Mouse (Mus musculus): Measurements from ENCODE around the gene Kcnc1. TPM values are rescaled to one million over a fixed set of nuclear protein-coding genes. Genes with fewer than 3 reads are reported as not detected.
A peak's percentile ranks its signal among the peaks of the same experiment; 100 is the strongest.

Kcnc1 gene
- polyA plus RNA-seq, 1 experiment from 2014 or later: 0.38 TPM

DNA sequence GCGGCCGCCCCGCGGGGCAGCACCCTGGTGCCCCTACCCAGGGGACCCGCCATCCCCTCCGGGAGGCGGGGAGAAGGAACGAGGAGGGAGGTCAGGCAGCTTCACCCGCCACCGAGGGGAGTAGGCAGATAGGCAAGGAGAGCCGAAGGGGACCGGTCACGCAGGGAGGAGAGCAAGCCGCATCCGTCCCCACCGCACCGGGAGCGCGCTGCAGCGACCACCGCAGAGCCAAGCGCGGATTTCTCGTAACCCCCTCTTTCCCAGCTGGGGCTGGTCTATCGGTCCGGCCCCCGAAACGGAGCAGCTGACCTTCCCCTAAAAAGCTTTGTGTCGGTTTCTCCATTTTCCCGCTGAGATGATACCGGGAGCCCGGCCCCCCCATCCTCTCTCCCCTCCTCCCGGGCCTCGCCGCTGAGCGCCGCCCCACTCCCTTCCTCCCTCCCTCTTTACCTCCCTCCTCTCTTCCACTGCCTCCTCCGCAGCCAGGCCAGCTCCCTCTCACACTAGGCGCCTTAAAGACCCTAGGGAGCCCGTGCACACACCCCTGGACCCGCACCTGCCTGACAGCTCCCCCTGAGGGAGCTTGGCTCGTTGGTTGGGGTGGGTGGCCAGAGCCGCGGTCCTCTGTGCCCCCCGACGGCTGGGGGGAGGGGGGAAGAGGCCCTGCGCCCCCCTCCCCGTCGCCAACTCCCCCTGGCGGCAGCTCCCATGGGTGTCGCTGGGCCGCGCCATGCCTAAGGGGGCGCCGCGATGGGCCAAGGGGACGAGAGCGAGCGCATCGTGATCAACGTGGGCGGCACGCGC lies 833 bp downstream of the Kcnc1 start:
- no peak overlapping the region for H3K9ac ChIP-seq
- no peak overlapping the region for H3K27ac ChIP-seq
- WGBS: 1% methylated on average over 64 of the region's 64 CpGs
- peaks cover 17% of the 10 kb centered on the region for H3K4me1 ChIP-seq (replicated peaks)
- peaks cover 70% of the 10 kb centered on the region for H3K27me3 ChIP-seq (replicated peaks)
- peak overlapping the region; percentile 94 for H3K4me2 ChIP-seq (replicated peaks)
- H3K9me3 ChIP-seq: no peaks in the 10 kb centered on the region
- no peaks in the 10 kb centered on the region for H3K36me3 ChIP-seq
- peak overlapping the region; percentile 48 for H3K4me3 ChIP-seq (replicated peaks)
- no peak for ATAC-seq

- Histone ChIP-seq H3K4me3 (replicated peaks) (peak overlapping the region; percentile 48), H3K9ac (no peak overlapping the region), H3K9me3 (no peaks in the 10 kb centered on the region), H3K36me3 (no peaks in the 10 kb centered on the region), H3K4me2 (replicated peaks) (peak overlapping the region; percentile 94), H3K27me3 (replicated peaks) (peaks cover 70% of the 10 kb centered on the region), H3K27ac (no peak overlapping the region), H3K4me1 (replicated peaks) (peaks cover 17% of the 10 kb centered on the region)
- ATAC-seq: no peak
- 12% methylated on average over 70 of the region's 70 CpGs for WGBS
These were observed 1.5 kb downstream of the Kcnc1 start for GRCm38 (mm10) chr7:46397732-46398333.

- H3K9ac ChIP-seq: no peak overlapping the region
- H3K27ac ChIP-seq: no peak overlapping the region
- no peaks in the 10 kb centered on the region for H3K9me3 ChIP-seq
- H3K27me3 ChIP-seq (replicated peaks): peaks cover 70% of the 10 kb centered on the region
- H3K36me3 ChIP-seq: no peaks in the 10 kb centered on the region
- no peak overlapping the region for H3K4me2 ChIP-seq (replicated peaks)
- 50% methylated on average over 4 of the region's 4 CpGs for WGBS
- no peak overlapping the region for H3K4me3 ChIP-seq (replicated peaks)
- peaks cover 17% of the 10 kb centered on the region for H3K4me1 ChIP-seq (replicated peaks)
- ATAC-seq: no peak
These were observed 2.3 kb downstream of the Kcnc1 start for GRCm38 (mm10) chr7:46398612-46399011.

GRCm38 (mm10) chr7:46399676-46400075 lies 3.4 kb downstream of the Kcnc1 start:
- WGBS: 100% methylated on average over 1 of the region's 1 CpGs
- Histone ChIP-seq H3K4me3 (replicated peaks) (no peak overlapping the region), H3K27ac (no peak overlapping the region), H3K9me3 (no peaks in the 10 kb centered on the region), H3K4me1 (replicated peaks) (peaks cover 17% of the 10 kb centered on the region), H3K36me3 (no peaks in the 10 kb centered on the region), H3K27me3 (replicated peaks) (peaks cover 59% of the 10 kb centered on the region), H3K4me2 (replicated peaks) (no peak overlapping the region), H3K9ac (no peak overlapping the region)
- no peak for ATAC-seq

- peaks cover 53% of the 10 kb centered on the region for H3K27me3 ChIP-seq (replicated peaks)
- H3K9me3 ChIP-seq: no peaks in the 10 kb centered on the region
- H3K9ac ChIP-seq: no peak overlapping the region
- no peak overlapping the region for H3K4me2 ChIP-seq (replicated peaks)
- no peaks in the 10 kb centered on the region for H3K36me3 ChIP-seq
- peaks cover 17% of the 10 kb centered on the region for H3K4me1 ChIP-seq (replicated peaks)
- ATAC-seq: no peak
- no peak overlapping the region for H3K27ac ChIP-seq
- 45% methylated on average over 8 of the region's 8 CpGs for WGBS
- no peak overlapping the region for H3K4me3 ChIP-seq (replicated peaks)
These were observed 4.0 kb downstream of the Kcnc1 start for GRCm38 (mm10) chr7:46400346-46400745.

GRCm38 (mm10) chr7:46401371-46402180 lies 5.3 kb downstream of the Kcnc1 start:
- Histone ChIP-seq H3K4me3 (replicated peaks) (no peak overlapping the region), H3K4me1 (replicated peaks) (0 out of 2 replicates have a peak, but pooled peaks cover 7% of the 10 kb centered on the region), H3K9ac (no peak overlapping the region), H3K36me3 (no peaks in the 10 kb centered on the region), H3K27ac (no peak overlapping the region), H3K4me2 (replicated peaks) (no peak overlapping the region), H3K9me3 (no peaks in the 10 kb centered on the region), H3K27me3 (replicated peaks) (peaks cover 40% of the 10 kb centered on the region)
- WGBS: 68% methylated on average over 3 of the region's 3 CpGs
- no peak for ATAC-seq

DNA sequence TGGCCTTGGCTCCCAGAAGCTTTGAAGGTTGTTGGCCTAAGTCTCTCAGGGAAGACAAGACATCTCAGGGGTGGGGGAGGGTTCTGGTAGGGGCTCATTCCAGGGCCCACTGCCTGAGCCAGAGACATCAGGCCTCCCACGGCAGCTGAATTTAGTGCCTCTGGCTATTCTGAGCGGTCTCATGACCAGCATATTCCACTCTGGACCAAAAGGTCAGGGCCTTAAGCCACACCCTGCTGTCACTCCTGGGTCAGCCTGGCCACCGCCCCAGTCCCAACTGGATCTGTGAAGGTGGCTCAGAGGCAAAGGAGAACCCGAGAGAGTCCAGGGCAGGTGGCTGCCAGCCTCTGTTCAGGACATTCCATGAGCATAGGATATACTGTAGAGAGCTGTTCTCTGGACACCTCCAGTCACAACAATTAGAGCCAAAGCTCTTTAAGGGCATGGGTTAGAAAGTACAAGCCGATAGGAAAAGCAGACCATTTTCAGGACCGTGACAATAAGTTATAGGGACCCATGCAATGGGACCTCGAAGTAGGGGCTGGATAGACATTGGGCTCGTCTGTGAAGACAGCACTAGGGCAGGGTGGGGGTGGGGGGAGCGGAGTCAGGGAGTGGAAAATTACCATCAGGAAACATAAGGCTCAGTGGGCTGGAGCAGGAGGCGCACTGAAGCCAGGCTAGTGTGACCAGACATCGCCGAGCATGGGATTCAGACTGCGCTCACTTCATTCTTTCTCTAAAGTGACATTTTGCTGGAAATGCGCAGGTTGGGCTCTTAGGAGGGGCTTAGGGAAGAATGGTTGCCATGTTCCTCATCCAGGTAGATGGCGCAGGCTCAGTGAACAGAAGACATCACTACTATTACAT lies 7.6 kb downstream of the Kcnc1 start:
- Histone ChIP-seq H3K27me3 (replicated peaks) (peaks cover 18% of the 10 kb centered on the region), H3K4me2 (replicated peaks) (no peak overlapping the region), H3K4me3 (replicated peaks) (no peak overlapping the region), H3K9me3 (no peaks in the 10 kb centered on the region), H3K27ac (no peak overlapping the region), H3K9ac (no peak overlapping the region), H3K36me3 (no peaks in the 10 kb centered on the region), H3K4me1 (replicated peaks) (no peaks in the 10 kb centered on the region)
- ATAC-seq: no peak
- 79% methylated on average over 15 of the region's 15 CpGs for WGBS

DNA sequence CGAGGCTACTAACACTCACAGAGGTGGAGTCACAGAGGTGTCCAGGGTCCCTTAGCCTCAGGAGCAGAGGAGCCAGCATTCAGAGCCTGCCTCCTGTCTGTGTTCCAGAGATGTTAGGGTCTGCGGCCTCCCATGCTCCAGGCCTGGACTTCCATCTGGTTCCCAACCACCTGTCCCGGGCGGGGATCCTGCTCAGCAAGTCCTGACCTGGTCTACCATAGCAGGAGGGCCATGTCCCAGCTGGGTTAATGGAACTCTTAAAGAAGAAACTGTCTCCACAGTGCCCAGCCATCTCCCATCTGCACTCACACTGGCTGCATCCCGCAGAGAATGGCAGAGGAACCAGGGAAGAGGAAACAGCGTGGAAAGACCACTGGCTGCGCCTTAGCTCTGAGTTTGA lies 8.5 kb downstream of the Kcnc1 start:
- WGBS: 81% methylated on average over 7 of the region's 7 CpGs
- Histone ChIP-seq H3K4me1 (replicated peaks) (no peaks in the 10 kb centered on the region), H3K4me3 (replicated peaks) (no peak overlapping the region), H3K36me3 (no peaks in the 10 kb centered on the region), H3K27me3 (replicated peaks) (peaks cover 9% of the 10 kb centered on the region; the same call in 1 of the 2 replicates), H3K4me2 (replicated peaks) (no peak overlapping the region), H3K27ac (no peak overlapping the region), H3K9me3 (no peaks in the 10 kb centered on the region), H3K9ac (no peak overlapping the region)
- no peak for ATAC-seq

DNA sequence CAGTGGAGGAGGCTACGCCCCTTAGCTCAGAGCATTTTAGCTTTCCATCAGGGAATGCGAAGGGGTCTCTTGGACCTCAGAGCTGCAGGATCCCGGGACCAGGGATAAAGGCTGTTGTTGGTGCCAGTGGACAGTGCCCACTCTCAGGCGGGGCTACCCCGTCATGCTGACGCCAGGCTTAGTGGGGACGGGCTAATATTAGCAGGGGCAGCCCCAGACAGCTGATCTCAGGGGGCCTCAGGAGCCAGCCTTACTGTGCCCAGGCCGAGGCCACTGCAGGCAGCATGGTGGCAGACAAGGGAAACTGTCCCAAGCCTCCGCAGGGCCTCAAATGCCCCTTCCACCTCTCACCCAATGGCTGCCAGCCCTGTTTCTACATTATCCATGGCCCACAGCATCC lies 12.3 kb downstream of the Kcnc1 start:
- no peak overlapping the region for H3K4me2 ChIP-seq (replicated peaks)
- H3K4me1 ChIP-seq (replicated peaks): no peaks in the 10 kb centered on the region
- no peak overlapping the region for H3K9ac ChIP-seq
- H3K36me3 ChIP-seq: no peaks in the 10 kb centered on the region
- 87% methylated on average over 9 of the region's 9 CpGs for WGBS
- no peak overlapping the region for H3K27ac ChIP-seq
- H3K27me3 ChIP-seq (replicated peaks): no peaks in the 10 kb centered on the region
- no peak for ATAC-seq
- H3K4me3 ChIP-seq (replicated peaks): no peak overlapping the region
- no peaks in the 10 kb centered on the region for H3K9me3 ChIP-seq

DNA sequence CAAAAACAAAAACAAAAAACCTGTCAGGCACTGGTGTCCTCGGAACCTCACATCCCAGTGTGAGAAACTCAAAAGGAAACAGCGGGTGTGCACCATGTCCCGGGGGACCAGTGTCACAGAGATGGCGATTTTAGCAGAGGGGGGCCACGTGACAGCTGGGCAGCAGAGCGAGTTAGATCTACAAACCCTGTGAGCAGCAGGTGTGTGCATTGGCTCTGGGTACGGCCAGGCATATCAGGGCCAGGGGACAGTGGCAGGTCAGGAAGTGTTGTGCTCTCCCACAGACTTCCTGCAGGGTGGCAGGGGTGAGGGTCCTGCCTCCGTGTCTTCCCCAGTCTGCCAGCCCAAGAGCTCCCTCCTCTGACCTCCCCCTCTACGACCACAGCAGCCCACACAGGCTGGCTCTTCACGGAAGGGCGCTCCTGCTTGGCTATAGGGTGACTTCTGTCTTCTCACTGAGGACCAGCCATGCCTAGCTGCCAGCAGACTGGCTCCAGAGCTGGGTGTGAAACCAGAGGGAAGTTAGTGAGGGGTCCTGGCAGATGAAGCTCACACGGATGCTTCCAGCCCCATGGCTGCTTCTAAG lies 13.0 kb downstream of the Kcnc1 start:
- Histone ChIP-seq H3K27me3 (replicated peaks) (no peaks in the 10 kb centered on the region), H3K9me3 (no peaks in the 10 kb centered on the region), H3K27ac (no peak overlapping the region), H3K4me3 (replicated peaks) (no peak overlapping the region), H3K9ac (no peak overlapping the region), H3K4me2 (replicated peaks) (no peak overlapping the region), H3K4me1 (replicated peaks) (no peaks in the 10 kb centered on the region), H3K36me3 (no peaks in the 10 kb centered on the region)
- ATAC-seq: no peak
- 45% methylated on average over 12 of the region's 12 CpGs for WGBS

DNA sequence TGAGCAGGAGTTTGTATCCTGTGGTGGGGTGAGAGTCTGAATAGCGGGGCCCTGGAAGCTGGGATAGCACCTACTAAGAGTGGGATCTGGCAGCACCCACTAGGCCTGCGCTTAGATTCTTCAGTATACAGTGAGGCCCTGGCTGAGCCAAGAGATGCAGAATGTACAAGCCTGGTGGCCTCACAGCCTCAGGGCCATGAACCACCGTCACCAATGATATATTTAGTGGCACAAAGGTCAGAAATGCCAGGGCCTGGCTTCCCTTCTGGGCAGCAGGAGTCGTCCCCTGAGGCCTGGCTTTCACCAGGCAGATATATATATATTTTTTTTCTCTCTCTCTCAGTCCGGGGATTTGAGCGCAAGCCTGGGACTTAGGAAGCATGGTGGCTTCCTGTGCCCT lies 14.4 kb downstream of the Kcnc1 start:
- no peak overlapping the region for H3K4me2 ChIP-seq (replicated peaks)
- WGBS: 80% methylated on average over 6 of the region's 6 CpGs

More for the DNA sequence above, 14.4 kb downstream of the Kcnc1 start:
- Histone ChIP-seq H3K9ac (no peak overlapping the region), H3K4me3 (replicated peaks) (no peak overlapping the region), H3K27me3 (replicated peaks) (no peaks in the 10 kb centered on the region), H3K27ac (no peak overlapping the region), H3K36me3 (no peaks in the 10 kb centered on the region), H3K4me1 (replicated peaks) (no peaks in the 10 kb centered on the region), H3K9me3 (no peaks in the 10 kb centered on the region)
- no peak for ATAC-seq
